Mouse (Mus musculus) midbrain, postnatal 0 days (tissue): Measurements from ENCODE around the gene Thap2. TPM values are rescaled to one million over a fixed set of nuclear protein-coding genes. Genes with fewer than 3 reads are reported as not detected.

Experiments used
- ATAC-seq: fragments of 200-750 bp; cut with Nextera tagmentation; 2 replicates; pipeline ENCODE4 v1.8.0; 2017; ENCODE audit warnings: moderate number of reproducible peaks, mild to moderate bottlenecking, moderate TSS enrichment, moderate library complexity; ENCODE audit not compliant: low FRiP score
- DNase-seq: peaks from one replicate; pipeline ENCODE4 v3.0.0-alpha.2; 2015; ENCODE audit warnings: low spot score
- H3K27ac ChIP-seq: fragments of 300-500 bp; sonication (generic); 2 replicates; pipeline ENCODE4 v1.5.1; 2014; ENCODE audit warnings: low read depth, mild to moderate bottlenecking, low read length, mixed read lengths
- H3K27me3 ChIP-seq: fragments of 300-500 bp; sonication (generic); 2 replicates; pipeline ENCODE4 v1.6.1; 2014; ENCODE audit warnings: low read length, control low read depth, mixed read lengths; ENCODE audit not compliant: insufficient read depth
- H3K36me3 ChIP-seq: fragments of 300-500 bp; sonication (generic); 2 replicates; pipeline ENCODE4 v1.6.1; 2014; ENCODE audit warnings: low read length, control low read depth, mixed read lengths; ENCODE audit not compliant: insufficient read depth
- H3K4me1 ChIP-seq: fragments of 300-500 bp; sonication (generic); 2 replicates; pipeline ENCODE4 v1.6.1; 2014; ENCODE audit warnings: mild to moderate bottlenecking, control low read depth, antibody characterized with exemption, low read length, mixed read lengths; ENCODE audit not compliant: insufficient read depth
- H3K4me2 ChIP-seq: fragments of 300-500 bp; sonication (generic); 2 replicates; pipeline ENCODE4 v1.6.1; 2014; ENCODE audit warnings: low read depth, mild to moderate bottlenecking, low read length, mixed read lengths; ENCODE audit not compliant: poor library complexity, severe bottlenecking
- H3K4me3 ChIP-seq: fragments of 300-500 bp; sonication (generic); 2 replicates; pipeline ENCODE4 v1.5.1; 2014; ENCODE audit warnings: low read depth, mild to moderate bottlenecking, low read length, moderate library complexity
- H3K9ac ChIP-seq: fragments of 300-500 bp; sonication (generic); replicated peaks from 2 replicates; pipeline ENCODE4 v1.6.1; 2014; ENCODE audit warnings: mild to moderate bottlenecking, low read length, moderate library complexity, mixed read lengths; ENCODE audit not compliant: poor library complexity, severe bottlenecking
- H3K9me3 ChIP-seq: fragments of 300-500 bp; sonication (generic); 2 replicates; pipeline ENCODE4 v1.6.1; 2016; ENCODE audit warnings: low read length, control low read depth
- CTCF ChIP-seq: IDR thresholded peaks from 2 replicates; pipeline ENCODE4 v1.5.1; 2016; ENCODE audit warnings: antibody characterized with exemption, mild to moderate bottlenecking
- WGBS: fragments of 180-500 bp; shearing (Covaris S2); extraction: QIAGEN DNeasy Blood & Tissue Kit; methylation state at CpG from one replicate; pipeline ENCODE4 v1.1.7; 2014; 5-methylcytosine and 5-hydroxymethylcytosine counted together
- polyA plus RNA-seq: library from polyadenylated mRNA; unstranded; fragments of >200 nt; fragmentation: Nextera tagmentation; extraction: Ambion mirVana; gene quantifications from 2 replicates; pipeline ENCODE4 v1.2.1, GENCODE M21; 2015
- total RNA-seq: library from RNA; depleted of rRNA; stranded (reverse); fragments of >200 nt; gene quantifications from 2 replicates; pipeline ENCODE4 v1.2.3, GENCODE M21; 2014

The Thap2 gene
- total and polyA plus RNA-seq, 2 experiments from 2014 or later = 9.9 to 12.2 TPM

- Histone ChIP-seq H3K4me2 (no peak overlapping the region), H3K36me3 (no peaks in the 10 kb centered on the region), H3K27ac (no peak overlapping the region), H3K4me1 (no peaks in the 10 kb centered on the region), H3K9me3 (no peaks in the 10 kb centered on the region), H3K9ac (no peak overlapping the region), H3K27me3 (no peaks in the 10 kb centered on the region), H3K4me3 (no peak overlapping the region)
- no peak for DNase-seq
- WGBS = 90% methylated on average over 7 of the region's 7 CpGs
- TF ChIP-seq CTCF = no peak
- ATAC-seq = no peak
Observed at GRCm38 (mm10) chr10:115349509-115349908, 34.7 kb downstream of the Thap2 start.

DNA sequence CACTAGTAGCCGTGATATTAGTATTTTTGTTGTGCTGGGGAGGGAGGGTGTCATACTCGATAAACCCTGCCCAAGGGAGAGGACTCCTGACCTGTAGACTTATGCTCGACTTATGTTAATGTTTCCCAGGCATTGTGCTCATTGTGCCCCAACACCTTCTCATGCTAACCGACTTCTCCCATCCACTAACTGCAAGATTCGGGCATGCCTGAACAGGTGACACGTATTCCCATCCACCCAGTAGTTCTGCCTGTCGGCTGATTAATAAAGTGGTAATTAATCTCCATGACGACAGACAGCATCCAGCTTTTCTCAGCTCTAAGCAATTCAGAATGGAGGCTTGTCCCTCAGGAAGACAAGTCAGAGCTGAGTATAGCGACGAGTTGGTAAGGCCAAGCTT lies 35.2 kb downstream of the Thap2 start:
- no peak for ATAC-seq
- no peaks in the 10 kb centered on the region for H3K27me3 ChIP-seq
- no peaks in the 10 kb centered on the region for H3K36me3 ChIP-seq
- no peak overlapping the region for H3K4me2 ChIP-seq
- H3K27ac ChIP-seq = no peak overlapping the region
- no peak for DNase-seq
- no peak for TF ChIP-seq CTCF
- H3K4me1 ChIP-seq = no peaks in the 10 kb centered on the region
- H3K9ac ChIP-seq = no peak overlapping the region
- H3K4me3 ChIP-seq = no peak overlapping the region
- no peaks in the 10 kb centered on the region for H3K9me3 ChIP-seq
- WGBS = 72% methylated on average over 10 of the region's 10 CpGs

GRCm38 (mm10) chr10:115348131-115348530 lies 36.1 kb downstream of the Thap2 start:
- no peak for TF ChIP-seq CTCF
- DNase-seq = no peak
- Histone ChIP-seq H3K27ac (no peak overlapping the region), H3K9me3 (no peaks in the 10 kb centered on the region), H3K4me2 (no peak overlapping the region), H3K4me1 (no peaks in the 10 kb centered on the region), H3K4me3 (no peak overlapping the region), H3K36me3 (no peaks in the 10 kb centered on the region), H3K27me3 (no peaks in the 10 kb centered on the region), H3K9ac (no peak overlapping the region)
- 81% methylated on average over 6 of the region's 6 CpGs for WGBS
- ATAC-seq = no peak

DNA sequence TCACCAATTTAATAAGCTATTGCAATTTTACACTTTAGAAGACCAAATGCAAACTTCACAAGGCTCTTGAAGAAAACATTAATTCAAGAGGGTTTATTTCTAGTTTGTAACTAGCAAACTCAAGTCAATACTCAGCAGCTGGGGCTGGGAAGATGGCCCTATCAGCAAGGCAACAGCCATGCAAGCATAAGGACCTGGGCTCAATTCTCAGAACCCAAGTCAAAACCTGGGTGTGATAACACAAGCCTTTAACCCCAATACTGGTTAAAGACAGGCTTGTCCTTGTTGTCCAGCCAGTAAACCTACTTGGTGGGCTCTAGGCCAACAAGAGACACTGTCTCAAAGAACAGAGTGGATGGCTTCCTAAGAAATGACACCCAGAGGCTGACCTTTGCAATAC lies 37.8 kb downstream of the Thap2 start:
- no peak overlapping the region for H3K9ac ChIP-seq
- ATAC-seq = no peak
- no peak for TF ChIP-seq CTCF

GRCm38 (mm10) chr10:115342771-115343425 lies 41.3 kb downstream of the Thap2 start:
- TF ChIP-seq CTCF = no peak
- no peak for ATAC-seq
- Histone ChIP-seq H3K4me1 (no peaks in the 10 kb centered on the region), H3K36me3 (peaks cover 17% of the 10 kb centered on the region), H3K9me3 (no peaks in the 10 kb centered on the region), H3K27ac (no peak overlapping the region), H3K27me3 (no peaks in the 10 kb centered on the region), H3K4me3 (no peak overlapping the region), H3K9ac (no peak overlapping the region), H3K4me2 (no peak overlapping the region)
- 88% methylated on average over 4 of the region's 4 CpGs for WGBS
- no peak for DNase-seq

More for the DNA sequence above, 37.8 kb downstream of the Thap2 start:
- H3K27me3 ChIP-seq = no peaks in the 10 kb centered on the region
- peaks cover 7% of the 10 kb centered on the region for H3K36me3 ChIP-seq
- no peak overlapping the region for H3K27ac ChIP-seq
- no peaks in the 10 kb centered on the region for H3K4me1 ChIP-seq
- no peak overlapping the region for H3K4me2 ChIP-seq
- no peak overlapping the region for H3K4me3 ChIP-seq
- DNase-seq = no peak
- H3K9me3 ChIP-seq = no peaks in the 10 kb centered on the region

- ATAC-seq (no peak), DNase-seq (no peak)
- no peaks in the 10 kb centered on the region for H3K4me1 ChIP-seq
- H3K9me3 ChIP-seq = no peaks in the 10 kb centered on the region
- H3K9ac ChIP-seq = no peak overlapping the region
- TF ChIP-seq CTCF = no peak
- peaks cover 17% of the 10 kb centered on the region for H3K36me3 ChIP-seq
- H3K27me3 ChIP-seq = no peaks in the 10 kb centered on the region
- H3K4me2 ChIP-seq = no peak overlapping the region
- H3K4me3 ChIP-seq = no peak overlapping the region
- no peak overlapping the region for H3K27ac ChIP-seq
- WGBS = 94% methylated on average over 7 of the region's 7 CpGs
Observed at GRCm38 (mm10) chr10:115339820-115340328, 44.4 kb downstream of the Thap2 start.
